Mouse (Mus musculus) A20 (cell line): ENCODE measurements at regions not wholly inside any gene's neighbourhood (a gene's known extent, or its start where the extent isn't known, plus 50 kb on each side); places are given as distances from the start of the nearest gene placed in this dataset.

ENCODE experiments used
- DNase-seq: peaks from one replicate; pipeline ENCODE4 v3.0.0-alpha.2; 2011; ENCODE audit warnings: low read depth, low spot score

DNA sequence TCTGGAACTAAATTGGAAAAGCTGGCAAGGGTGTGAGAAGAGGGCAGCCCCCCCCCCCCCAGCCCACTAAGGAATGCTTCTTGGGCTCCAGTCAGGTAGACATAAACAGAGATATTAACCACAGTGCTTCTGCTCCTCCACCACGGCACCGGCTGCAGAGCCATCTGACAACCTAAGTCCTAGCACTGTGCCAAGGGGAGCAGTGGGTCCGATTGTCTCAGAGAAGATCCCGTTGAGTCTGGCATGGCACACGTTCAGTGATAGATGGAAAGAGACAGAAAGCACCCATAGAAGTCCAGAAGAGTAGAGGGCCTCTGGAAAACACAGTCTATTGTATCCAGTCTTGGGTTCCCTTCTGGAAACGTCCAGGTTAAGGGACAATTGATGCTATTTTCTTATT is 241.4 kb upstream of the Arglu1 start:
- DNase-seq: no peak

DNA sequence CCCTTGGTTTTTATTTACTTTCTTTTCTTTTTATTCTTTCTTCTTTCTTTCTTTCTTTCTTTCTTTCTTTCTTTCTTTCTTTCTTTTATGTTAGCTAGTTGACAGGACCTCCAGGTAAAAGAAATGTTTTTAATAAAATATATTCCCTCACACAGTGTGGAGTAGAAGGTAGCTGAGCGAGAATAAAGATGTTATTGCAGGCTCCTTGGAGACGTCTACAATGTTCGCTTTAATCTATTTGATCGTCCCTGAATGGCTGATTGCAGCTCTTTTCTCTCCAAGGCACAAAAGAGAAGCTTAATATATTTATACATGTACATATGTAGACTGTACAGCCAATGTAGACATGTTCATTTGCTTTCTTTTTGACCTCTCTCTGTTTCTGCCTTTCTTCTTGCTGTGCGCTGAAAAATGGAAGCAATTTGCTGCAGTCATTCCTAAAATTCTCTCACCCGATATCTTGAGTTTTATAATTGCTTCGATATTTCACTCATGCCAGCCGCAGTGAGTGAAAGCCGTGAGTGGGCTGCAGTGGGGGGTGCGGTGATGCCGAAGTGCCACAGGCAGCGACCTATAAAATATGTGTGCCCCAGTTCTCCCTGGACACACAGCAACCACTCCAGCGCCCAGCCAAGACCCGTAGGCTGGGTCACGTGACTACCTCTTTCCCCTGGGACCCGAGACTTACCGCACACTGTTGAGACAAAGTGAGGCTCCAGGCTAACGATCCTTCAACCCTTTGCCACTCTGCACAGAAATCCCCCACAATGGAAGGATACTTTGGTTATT is 237.9 kb upstream of the Arglu1 start:
- no peak for DNase-seq

DNA sequence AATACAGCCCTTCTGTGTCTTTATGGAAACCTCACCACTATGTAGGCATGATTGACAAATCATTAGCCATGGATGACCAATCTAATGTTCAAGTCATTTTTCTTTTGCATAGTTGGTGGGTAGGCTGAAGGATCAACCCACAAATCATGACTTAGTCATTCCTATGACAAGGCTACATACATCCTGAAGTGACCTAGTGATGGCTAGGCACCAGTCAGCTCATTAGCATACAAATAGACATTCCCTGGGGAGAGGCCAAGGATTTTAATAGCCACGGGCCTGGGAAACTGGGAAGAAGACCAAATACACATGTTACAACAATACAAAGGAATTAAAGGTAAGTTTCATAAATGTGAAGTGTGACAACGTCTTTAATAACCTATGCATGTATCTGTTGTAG is 231.1 kb upstream of the Arglu1 start:
- DNase-seq: no peak

DNA sequence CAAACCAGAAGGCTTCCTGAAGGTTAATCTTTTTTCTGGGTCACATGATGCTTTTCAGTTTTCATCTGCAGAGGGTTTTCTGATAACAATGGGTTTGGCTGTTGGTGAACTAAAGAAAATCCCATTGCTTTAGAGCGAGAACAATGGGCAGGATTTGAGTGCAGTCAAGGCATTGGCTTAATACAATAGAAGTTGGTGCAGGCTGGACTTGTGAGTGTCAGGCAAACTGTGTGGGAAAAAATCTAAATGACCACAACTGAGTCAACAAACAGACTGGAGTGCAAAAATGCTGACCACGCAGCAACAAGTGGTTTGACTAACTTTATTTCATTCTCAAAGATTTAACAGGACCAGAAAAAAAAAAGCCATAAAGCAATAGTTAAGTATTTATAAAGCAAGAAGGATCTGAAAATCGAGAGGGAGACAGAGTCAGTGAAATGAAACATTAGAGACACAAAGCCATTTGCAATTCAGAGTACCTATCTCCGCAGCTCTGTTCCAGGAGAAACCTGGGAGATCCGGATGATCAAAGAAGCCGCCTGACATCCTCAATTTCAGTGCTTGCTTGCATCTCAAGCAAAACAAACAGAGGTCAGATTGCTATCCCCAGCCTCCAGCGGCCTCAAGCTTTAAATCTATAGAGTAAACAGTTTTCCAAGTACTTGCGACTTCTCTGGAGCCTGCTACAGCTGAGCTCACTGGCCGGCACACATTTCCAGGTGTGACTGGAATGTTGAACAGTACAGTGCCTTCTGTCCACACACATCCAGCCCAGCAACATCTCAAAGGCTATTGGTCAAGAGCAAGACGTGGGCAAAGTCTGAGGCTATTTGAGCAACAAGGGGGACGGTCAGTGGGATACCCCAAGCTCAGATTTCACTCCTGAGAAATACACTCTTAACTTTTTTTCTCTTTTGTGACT is 229.5 kb upstream of the Arglu1 start:
- DNase-seq: no peak

GRCm38 (mm10) chr8:8919040-8919439 is 228.7 kb upstream of the Arglu1 start:
- no peak for DNase-seq

- no peak for DNase-seq
Measured at GRCm38 (mm10) chr8:8907478-8908165, 217.3 kb upstream of the Arglu1 start.

GRCm38 (mm10) chr8:8892996-8893395 is 202.7 kb upstream of the Arglu1 start:
- DNase-seq: no peak

- DNase-seq: no peak
Measured at GRCm38 (mm10) chr8:8877286-8877685, 187.0 kb upstream of the Arglu1 start.

- DNase-seq: no peak
Measured at GRCm38 (mm10) chr8:8876879-8877278, 186.6 kb upstream of the Arglu1 start.

DNA sequence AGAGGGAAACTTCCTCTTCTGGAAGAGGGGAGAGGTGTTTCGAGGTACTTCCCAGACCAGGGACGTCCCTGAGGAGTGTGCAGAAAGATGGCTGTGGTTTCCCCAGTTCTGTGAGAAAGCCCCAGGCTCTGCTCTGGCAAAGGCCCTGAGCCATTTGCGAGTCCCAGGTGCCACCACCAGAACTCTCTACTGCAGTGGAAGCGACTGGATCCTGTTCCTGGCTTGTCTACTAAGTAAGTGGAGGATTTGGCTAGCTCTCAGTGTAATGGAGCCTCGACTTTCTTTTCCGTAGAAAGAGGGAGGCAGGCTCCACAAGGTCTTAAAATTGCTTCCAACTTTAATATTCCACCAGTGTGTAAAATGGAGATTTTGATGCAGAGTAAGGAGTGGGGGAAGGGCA is 186.1 kb upstream of the Arglu1 start:
- no peak for DNase-seq

GRCm38 (mm10) chr8:8871938-8872337 is 181.6 kb upstream of the Arglu1 start:
- no peak for DNase-seq

- DNase-seq: no peak
Measured at GRCm38 (mm10) chr8:8871039-8871438, 180.7 kb upstream of the Arglu1 start.

GRCm38 (mm10) chr8:8870487-8870886 is 180.2 kb upstream of the Arglu1 start:
- DNase-seq: no peak

- no peak for DNase-seq
Measured at GRCm38 (mm10) chr8:8869338-8869737, 179.0 kb upstream of the Arglu1 start.

DNA sequence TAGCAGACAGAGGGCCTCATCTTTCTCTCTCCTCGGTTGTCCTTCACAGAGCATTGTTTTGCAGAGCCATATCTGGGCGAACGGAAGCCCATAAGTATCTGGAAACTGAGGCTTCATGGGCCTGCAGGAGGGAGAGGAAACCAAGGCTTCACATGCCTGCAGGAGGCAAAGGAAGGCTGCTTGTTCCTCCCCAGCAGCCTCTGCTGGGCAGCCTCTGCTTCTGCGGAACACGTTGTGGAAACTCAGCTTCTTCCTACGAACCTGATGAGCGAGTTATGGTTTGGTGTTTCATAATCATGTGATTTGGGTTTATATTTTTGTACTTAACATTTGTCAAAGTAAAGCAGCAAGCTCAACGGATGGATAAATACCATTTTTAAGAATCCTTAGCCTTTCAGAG is 177.6 kb upstream of the Arglu1 start:
- DNase-seq: no peak

DNA sequence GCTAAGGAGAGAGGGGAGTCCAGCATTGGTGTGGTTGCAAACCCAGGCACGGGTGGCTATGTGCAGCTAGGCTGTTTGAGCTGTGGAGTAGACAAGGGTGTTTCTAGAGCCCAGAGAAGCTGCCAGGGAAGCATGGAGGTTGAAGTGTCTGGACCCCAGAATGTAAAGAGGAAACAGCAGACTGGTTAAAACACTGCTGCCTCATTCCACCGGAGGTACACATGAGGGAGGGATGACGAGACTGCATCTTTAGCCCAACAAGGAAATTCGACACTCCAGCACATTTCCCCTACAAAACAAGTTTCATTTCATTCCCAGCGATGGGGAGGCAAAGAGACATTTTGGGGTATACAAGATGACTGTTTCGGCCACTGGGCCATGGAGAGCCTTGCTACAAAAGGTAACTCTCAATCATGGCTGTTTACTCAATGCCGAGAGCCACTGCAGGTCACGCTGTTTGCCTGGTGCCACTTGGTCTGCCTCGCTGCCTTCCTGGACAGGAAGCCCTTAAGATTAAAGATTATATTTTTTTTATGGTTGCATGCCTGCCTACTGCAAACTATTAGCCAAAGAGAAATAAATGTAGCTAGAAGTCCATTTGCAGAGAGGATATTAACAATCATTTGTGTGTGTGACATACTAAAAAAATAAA is 176.9 kb upstream of the Arglu1 start:
- no peak for DNase-seq

- no peak for DNase-seq
Measured at GRCm38 (mm10) chr8:8862767-8863166, 172.4 kb upstream of the Arglu1 start.

DNA sequence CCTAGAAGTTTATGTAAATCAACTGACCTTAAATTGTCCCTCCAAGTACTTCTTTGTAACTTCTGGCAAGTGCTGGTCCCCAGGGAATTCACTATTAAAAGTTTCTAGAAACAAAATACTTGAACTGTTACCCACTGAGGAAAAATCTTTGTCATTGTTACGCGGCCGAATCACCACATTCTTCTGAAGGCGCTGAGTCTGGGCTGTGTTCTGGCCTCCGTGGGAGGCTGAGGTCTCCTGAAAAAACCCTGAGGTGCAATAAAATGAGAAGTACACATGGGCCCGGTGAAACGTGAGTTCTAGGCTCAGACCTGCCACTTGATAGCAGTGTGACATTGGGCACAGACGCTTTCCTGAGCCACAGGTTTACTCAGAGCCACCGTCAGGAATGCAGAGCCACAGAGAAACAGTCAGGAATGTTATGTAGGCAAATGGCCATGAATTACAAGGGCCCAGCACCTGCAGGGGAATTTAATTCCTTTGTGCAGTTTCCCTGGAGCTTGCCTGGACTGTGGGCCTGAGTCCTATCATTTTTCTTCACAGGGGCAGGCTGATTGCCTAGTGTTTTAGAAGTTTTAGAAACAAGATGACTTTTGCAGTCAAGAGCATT is 171.1 kb upstream of the Arglu1 start:
- DNase-seq: no peak

GRCm38 (mm10) chr8:8858636-8859035 is 168.3 kb upstream of the Arglu1 start:
- DNase-seq: no peak

DNA sequence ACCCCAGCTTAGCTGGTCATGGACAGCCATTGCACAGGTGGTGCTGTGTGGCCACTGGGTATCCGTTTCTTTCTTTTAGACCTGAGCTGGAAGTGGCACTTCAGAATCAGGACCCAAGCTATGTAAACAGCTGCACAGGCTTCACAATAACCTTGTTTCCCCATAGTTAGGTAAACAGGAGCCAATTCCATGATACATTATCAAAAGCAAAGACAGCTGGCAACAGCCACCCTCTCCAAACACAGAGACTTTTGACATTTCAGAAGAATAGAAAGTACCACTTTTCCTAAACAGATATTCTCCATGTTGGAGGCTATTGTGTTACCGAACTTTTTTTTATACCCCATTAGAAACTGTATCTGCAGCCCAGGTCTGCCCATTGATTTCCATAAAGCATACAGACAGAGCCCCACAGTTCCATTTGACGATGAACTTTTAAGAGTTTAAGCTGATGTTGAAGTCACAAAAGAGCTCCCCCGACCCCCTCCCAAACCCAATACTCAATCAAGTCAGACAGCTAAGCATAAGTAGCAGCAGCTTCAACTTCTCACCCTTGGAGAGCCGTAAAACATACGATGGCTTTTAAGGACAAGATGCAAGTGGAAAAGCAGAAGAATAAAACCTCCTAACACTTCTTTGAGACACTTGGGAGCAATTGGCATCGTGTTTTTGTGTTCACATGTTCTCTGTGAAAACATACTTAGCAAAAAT is 162.5 kb upstream of the Arglu1 start:
- DNase-seq: no peak

GRCm38 (mm10) chr8:8851271-8851670 is 160.9 kb upstream of the Arglu1 start:
- DNase-seq: no peak
